Mouse (Mus musculus) embryonic stem cell, embryonic (primary cell): ENCODE measurements at regions not wholly inside any gene's neighbourhood (a gene's known extent, or its start where the extent isn't known, plus 50 kb on each side); places are given as distances from the start of the nearest gene placed in this dataset.

Source experiments
- CTCF ChIA-PET, 4 experiments: fragments of 300-600 bp in 2 of 4; fragments of 350-600 bp in 2 of 4; sonication (Branson Sonifier 250); formaldehyde crosslinking; loops; one replicate each; lab custom pipeline; 2022; ENCODE audit warnings: inconsistent platforms in 2 of 4; lab: Charles Lee
- POLR2A ChIA-PET, 4 experiments: fragments of 300-600 bp in 2 of 4; fragments of 350-600 bp in 2 of 4; sonication (Branson Sonifier 250); formaldehyde crosslinking; loops; one replicate each; lab custom pipeline; 2022; ENCODE audit warnings: antibody characterized with exemption in 4 of 4, inconsistent platforms in 1 of 4; lab: Charles Lee

DNA sequence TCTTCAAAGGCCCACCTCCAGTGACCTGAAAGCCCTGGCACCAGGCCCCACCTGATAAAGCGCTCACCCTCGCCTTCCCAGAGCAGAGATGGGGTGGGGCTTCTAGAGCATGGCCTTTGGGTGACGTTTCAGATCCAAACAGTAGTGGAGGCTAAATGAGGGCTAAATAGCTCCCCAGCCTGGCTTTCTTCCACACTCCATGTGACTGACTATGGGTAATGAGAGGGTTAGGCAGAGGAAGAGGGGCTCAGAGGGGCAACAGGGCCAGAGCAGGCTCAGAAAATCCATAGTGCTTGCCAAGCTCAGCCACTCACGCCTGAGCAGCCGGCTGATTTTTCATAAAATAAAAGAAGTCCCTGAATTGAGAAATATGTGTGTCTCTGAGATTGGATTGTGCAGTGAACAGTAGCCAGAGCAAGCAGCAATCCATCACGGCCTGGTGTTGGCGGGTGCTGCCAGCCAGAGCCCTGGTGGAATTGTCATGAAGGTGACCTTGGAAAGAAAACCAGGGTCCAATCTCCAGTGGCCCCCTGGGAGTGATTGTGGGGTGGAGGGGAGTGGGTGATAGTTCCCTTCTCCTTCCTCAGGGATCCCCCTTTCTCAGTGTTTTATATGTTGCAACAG is 128.9 kb downstream of the Dmrta2 start:
- ChIA-PET CTCF (interaction anchor here in 1 of 4 experiments (0.5 kb wide), 1 partner anchor 563 kb away, joined by 3 read pairs; no protein-coding TSS in a partner anchor), POLR2A (no interaction called here)

DNA sequence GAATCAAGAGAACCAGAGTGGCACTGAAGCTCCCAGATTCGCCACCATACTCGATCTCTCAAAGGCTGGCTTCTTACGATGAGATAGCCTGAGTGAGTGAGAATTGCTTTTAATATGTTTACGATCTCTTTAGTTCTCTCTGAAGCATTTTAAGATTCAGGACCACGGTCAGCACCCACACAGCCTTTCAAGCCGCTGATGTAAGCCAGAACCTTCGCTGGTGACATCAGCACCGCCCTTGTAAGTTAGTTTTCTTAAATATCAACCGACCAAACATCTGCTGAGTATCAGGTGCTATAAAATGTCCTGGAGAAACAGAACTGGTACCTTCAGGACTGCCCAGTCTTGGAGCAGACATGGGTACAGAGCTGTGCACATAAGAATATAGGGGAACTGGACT is 141.6 kb downstream of the Dmrta2 start:
- ChIA-PET CTCF (interaction anchor here in 1 of 4 experiments (1.1 kb wide), 1 partner anchor 10 kb away, joined by 5 read pairs; no protein-coding TSS in a partner anchor), POLR2A (no interaction called here)

DNA sequence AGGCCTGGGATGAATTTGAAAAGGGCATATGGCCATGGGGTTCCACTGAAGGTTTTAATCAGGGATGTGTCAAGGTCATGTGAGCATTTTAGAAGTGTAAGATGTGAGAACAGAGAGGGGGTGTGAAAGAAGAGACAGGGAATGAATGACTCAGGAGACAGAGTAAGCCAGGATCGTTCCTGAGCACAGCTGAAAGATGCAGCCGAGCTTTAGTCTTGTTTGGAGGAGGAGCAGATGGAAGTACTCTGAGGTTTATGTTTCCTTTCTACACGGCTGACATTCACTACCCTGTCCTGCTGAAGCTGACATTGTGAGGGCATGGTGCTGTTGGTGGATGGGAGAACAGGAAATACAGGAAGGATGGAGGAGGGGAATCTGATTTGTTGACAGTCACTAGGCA is 142.0 kb downstream of the Dmrta2 start:
- ChIA-PET CTCF (interaction anchor here in 1 of 4 experiments (1.1 kb wide), 1 partner anchor 9 kb away, joined by 5 read pairs; no protein-coding TSS in a partner anchor), POLR2A (no interaction called here)

DNA sequence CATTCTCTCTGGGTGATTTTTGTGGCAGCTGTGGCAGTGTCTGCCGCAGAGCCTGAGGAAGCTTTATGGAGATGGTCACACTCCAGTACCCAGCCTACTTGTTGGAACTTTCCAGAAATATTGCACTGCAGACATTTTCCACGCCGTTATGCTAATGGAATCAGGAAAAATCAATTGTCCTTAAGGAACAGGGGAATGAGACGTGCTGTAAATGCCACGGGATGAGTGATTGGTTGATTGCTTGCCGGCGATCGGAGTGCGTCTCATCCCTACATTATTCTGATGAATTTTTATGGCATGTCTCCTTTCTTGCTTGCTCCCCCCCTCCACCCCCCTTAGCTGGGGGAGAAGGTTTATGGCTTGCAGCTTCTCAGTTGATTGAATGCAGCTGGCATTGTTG is 142.9 kb downstream of the Dmrta2 start:
- POLR2A ChIA-PET = interaction anchor here in 1 of 4 experiments (0.6 kb wide), 1 partner anchor 143 kb away, joined by 4 read pairs; the partner anchor contains the start of gene Dmrta2
- CTCF ChIA-PET = interaction anchor here in 2 of 4 experiments (0.6 to 1.1 kb wide), 2 partner anchors 8 to 1428 kb away, joined by 5 read pairs; no protein-coding TSS in a partner anchor

DNA sequence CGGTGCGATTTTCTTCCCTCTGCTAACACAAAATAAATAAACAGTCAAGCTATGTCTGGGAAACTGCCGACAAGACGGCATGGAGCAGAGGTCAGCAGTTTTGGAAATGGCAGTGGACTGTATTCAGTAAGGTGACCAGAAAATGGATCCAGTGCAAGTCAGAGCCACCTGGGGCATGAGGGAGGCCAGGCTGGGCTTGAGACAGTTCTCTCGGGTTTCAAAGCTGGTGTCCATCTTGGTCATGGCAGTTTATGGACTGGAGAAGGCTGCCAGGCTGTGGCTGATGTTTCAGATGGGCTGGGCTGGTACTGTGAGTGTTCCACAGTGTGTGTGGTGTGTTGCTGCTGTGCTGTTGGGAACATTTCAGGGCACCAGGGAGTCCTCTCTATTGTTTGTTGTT is 143.6 kb downstream of the Dmrta2 start:
- POLR2A ChIA-PET = no interaction called here

DNA sequence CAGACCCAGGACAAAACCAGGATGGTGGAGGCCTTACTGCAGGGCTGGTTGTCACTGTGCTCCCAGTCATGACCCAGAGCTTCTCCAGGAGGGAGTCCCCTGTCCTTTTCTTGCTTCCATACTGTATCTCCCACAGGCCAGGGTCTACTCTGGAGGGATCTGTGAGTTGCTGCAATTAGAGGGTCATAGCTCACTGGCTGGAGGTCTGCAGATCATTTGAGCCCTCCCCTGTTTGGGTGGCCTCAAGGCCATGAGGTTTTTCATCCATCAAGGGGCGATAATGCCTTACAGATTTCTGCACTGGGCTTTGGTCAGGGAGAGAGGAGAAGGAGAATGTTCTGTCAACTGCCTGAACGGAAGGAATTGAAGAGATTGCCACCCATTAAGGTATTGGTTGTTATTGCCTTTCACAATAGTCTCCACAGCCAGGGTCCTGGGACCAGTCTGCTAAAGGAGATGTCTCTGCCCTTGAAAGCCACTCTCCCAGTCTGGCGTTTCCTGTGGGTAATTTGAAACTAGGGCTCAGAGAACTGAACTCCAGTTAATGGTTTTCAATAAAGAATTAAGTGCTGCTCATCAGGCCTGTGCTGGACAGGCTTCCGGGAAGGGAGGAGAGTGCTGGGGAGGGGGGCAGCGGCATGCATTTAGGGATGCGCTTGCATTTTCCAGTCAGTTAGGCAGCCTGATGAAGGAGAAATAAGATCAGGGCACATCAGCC is 147.4 kb downstream of the Dmrta2 start:
- ChIA-PET POLR2A (no interaction called here), CTCF (interaction anchor here in 1 of 4 experiments (0.6 kb wide), 1 partner anchor 460 kb away, joined by 4 read pairs; no protein-coding TSS in a partner anchor)

More for the DNA sequence above, 143.6 kb downstream of the Dmrta2 start:
- CTCF ChIA-PET = no interaction called here

DNA sequence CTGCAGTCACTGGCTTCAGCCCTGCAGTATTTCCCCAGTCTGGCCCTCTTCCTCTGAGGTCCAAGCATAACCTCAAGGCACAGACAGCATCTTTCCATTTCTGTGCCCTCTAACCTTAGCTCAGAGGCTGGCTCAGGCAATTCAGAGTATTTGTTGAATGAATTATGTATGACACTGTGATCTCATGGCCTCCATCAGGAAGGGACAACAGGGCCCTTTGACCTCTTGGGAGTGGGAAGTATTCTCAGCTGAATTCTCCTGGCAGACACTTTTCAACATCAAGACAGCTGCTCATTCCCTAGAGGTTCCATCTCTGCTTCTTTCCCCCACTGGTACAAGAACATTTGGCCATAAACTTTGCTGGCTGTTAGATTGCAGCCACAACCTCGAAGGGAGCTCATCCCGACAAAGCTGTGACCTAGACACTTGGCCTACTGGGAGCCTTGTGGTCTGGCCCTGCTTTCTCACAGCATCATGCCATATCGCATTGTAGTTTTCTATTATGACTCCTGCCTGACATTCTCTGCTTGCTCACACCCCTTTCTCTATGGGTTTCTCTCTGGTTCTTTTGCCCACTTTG is 150.2 kb downstream of the Dmrta2 start:
- ChIA-PET CTCF (interaction anchor here in 3 of 4 experiments (1.1 to 2.1 kb wide), 5 partner anchors 9 to 106 kb away, joined by 3 to 4 read pairs (median 3); no protein-coding TSS in a partner anchor), POLR2A (interaction anchor here in 1 of 4 experiments (0.6 kb wide), 1 partner anchor 591 kb away, joined by 3 read pairs; no protein-coding TSS in a partner anchor)

DNA sequence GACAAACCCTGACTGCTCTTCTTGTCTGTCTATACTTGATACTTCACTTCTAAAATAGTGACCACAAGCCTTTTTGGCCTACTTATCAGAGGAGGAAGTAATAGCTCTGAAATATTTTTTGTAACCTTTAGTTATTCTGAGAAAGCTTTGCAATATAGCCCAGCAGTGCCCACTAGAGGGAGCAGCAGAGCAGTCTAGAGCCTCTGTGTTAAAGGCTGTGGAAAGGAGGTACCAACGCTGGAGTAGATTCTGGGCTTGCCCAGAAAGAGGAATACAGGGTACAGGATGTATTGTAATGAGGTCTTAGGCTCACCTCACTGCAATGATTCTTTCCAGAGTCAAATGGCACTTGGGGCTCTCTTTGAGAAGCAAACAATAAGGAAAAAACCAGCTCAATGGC is 151.1 kb downstream of the Dmrta2 start:
- CTCF ChIA-PET = interaction anchor here (0.6 to 2.1 kb wide), 16 partner anchors 9 to 949 kb away, joined by 3 to 6 read pairs (median 4); no protein-coding TSS in a partner anchor
- POLR2A ChIA-PET = interaction anchor here in 1 of 4 experiments (0.5 to 1.1 kb wide), 2 partner anchors 9 to 219 kb away, joined by 3 to 4 read pairs; no protein-coding TSS in a partner anchor

DNA sequence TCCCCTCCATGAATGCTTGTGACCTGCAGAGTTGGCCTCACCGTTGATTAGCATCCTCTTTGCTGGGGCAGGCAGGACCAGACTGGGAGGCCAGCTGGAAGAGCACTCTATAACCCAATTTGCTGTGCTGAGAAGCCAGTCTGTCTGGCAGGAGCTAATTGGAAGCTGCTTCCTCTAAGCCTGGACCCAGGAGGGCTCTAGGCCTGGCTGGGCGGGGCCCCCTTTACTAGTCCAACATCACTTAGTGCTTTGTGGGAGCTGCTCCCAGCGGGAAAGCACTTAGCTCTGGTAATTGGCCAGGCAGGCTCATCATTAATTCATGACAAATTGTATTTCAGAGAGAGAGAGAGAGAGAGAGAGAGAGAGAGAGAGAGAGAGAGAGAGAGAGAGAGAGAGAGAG is 151.7 kb downstream of the Dmrta2 start:
- ChIA-PET POLR2A (interaction anchor here in 2 of 4 experiments (0.6 to 1.1 kb wide), 3 partner anchors 53 to 366 kb away, joined by 4 to 8 read pairs (median 4); no protein-coding TSS in a partner anchor), CTCF (interaction anchor here in 3 of 4 experiments (0.6 to 2.1 kb wide), 7 partner anchors 8 to 434 kb away, joined by 3 to 6 read pairs (median 4); no protein-coding TSS in a partner anchor)

DNA sequence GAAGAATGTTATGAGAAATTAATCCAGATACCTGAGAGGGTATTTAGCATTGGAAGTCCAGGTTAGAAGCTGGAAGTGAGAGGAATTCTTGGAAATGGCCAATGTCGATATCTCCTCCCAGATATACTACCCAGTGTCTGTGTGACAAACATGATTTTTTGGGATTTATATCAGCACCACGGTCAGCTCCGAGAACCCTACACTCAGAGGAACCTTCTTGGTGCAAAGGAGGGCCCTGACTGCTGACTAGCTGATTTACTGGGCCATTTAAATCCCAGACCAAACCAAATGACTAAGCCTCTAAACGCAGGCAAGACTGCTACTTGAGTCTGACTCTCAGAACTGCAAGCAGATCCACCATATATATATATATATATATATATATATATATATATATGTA is 154.2 kb downstream of the Dmrta2 start:
- ChIA-PET CTCF (interaction anchor here in 2 of 4 experiments (0.5 to 0.6 kb wide), 3 partner anchors 27 to 250 kb away, joined by 3 read pairs; no protein-coding TSS in a partner anchor), POLR2A (no interaction called here)

DNA sequence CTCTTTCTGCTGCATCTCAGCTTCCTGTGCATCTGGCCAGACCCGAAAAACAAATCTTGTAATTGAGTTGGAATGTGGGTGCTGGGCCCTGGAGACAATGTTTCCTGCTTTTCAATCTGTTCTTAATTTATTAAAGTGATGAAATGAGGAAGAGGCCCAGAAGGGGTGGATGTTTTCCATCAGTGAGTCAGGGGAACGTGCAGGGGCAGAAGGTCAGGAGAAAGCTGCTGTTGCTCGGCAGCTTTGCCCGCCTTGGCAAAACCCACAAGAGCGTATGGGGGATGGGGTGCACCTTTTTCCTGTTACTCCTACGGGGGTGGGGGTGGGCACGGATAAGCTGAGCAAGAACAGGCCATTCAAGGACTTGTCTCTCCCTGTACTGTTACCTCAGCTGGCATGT is 156.2 kb downstream of the Dmrta2 start:
- POLR2A ChIA-PET = interaction anchor here in 1 of 4 experiments (1.5 kb wide), 1 partner anchor 19 kb away, joined by 3 read pairs; no protein-coding TSS in a partner anchor
- CTCF ChIA-PET = interaction anchor here in 1 of 4 experiments (0.6 kb wide), 1 partner anchor 543 kb away, joined by 3 read pairs; no protein-coding TSS in a partner anchor

DNA sequence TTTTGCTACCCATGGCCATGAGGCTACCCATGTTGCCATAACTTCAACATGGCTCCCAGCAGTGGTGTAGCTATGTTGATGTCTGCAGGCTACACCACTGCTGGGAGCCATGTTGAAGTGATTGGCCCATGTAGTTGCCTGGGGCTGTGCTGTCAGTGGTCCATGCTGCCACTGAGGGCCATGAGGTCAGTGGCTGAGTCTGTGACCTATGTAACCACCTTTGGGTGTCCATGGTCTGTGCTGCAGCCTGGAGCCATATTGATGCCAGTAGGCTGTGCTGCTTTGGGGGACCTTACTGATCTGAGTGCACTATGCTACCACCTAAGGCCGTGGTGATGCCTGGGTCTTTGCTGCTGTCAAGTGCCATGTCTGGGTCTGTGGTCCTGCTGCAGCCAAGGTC is 167.4 kb downstream of the Dmrta2 start:
- CTCF ChIA-PET = no interaction called here
- POLR2A ChIA-PET = no interaction called here

DNA sequence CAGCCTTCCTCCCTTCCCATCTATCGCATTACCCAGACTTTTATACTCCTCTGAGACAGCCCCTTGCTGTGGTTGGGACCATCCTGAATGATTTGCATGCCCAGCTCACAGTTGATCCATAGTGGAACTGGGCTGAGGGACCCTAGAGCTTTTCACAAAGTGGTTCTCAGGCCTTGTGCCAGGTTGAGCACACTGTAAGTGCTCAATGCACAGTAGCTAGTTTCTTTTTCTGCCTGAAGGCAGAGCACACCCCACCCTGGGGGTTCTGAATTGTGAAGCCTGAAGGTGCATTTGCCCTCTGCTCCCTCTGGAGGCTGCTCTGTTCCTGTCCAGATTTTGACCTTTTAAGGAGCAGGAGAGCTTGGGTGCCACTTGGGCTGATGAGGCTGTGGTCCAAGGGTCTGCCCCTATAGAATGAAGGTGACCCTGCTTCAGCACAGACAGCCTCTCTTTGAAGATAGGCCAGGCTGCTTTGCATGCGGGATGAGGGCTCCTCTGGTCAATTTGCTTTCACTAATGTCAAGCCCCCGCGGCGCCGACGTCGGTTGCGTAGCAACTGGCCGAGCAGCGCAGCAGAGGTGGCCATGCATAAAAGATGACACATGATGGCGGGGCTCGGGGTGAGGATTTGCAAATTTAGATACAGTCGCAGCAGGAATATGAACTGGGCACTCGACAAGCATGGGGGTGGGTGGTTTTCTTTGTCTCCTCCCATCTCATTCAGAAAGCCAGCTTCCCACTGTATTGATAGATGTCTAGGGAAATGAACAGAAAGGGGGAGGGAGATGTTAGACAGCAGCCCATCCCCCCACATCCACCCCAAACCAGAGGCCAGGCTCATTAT is 174.5 kb downstream of the Dmrta2 start:
- POLR2A ChIA-PET = interaction anchor here in 1 of 4 experiments (0.6 to 1.6 kb wide), 3 partner anchors 9 to 18 kb away, joined by 3 read pairs; no protein-coding TSS in a partner anchor

More for the DNA sequence above, 174.5 kb downstream of the Dmrta2 start:
- CTCF ChIA-PET = interaction anchor here in 2 of 4 experiments (0.9 to 1.1 kb wide), 2 partner anchors 24 to 65 kb away, joined by 3 to 4 read pairs; no protein-coding TSS in a partner anchor
